Mouse (Mus musculus): ENCODE results near the gene Nelfcd. TPM values are rescaled to one million over a fixed set of nuclear protein-coding genes. Genes with fewer than 3 reads are reported as not detected.
A peak's percentile ranks its signal among the peaks of the same experiment; 100 is the strongest.

Nelfcd gene
- polyA plus RNA-seq, 1 experiment from 2014 or later: 190 TPM

- Histone ChIP-seq H3K4me2 (peak overlapping the region; percentile 84), H3K27me3 (no peaks in the 10 kb centered on the region), H3K4me3 (replicated peaks) (peak overlapping the region; percentile 94), H3K9ac (replicated peaks) (peak overlapping the region; percentile 84; the same call in 1 of the 2 replicates), H3K9me3 (no peaks in the 10 kb centered on the region), H3K27ac (no peak overlapping the region), H3K4me1 (replicated peaks) (peaks cover 10% of the 10 kb centered on the region), H3K36me3 (peaks cover 9% of the 10 kb centered on the region)
- 46% methylated on average over 18 of the region's 18 CpGs for WGBS
- no peak; the same call in 1 of the 2 replicates for ATAC-seq (ENCODE audit: insufficient number of reproducible peaks, insufficient read depth, low FRiP score, low TSS enrichment, low read depth)
Observed at GRCm38 (mm10) chr2:174415001-174415730, 438 bp upstream of the Nelfcd start.

GRCm38 (mm10) chr2:174421107-174421506, 5.5 kb downstream of the Nelfcd start:
- Histone ChIP-seq H3K4me2 (no peak overlapping the region), H3K4me3 (replicated peaks) (no peak overlapping the region), H3K27ac (no peak overlapping the region), H3K4me1 (replicated peaks) (peaks cover 10% of the 10 kb centered on the region), H3K36me3 (peaks cover 69% of the 10 kb centered on the region), H3K9me3 (no peaks in the 10 kb centered on the region), H3K9ac (replicated peaks) (no peak overlapping the region), H3K27me3 (no peaks in the 10 kb centered on the region)
- WGBS: 91% methylated on average over 6 of the region's 6 CpGs
- ATAC-seq (ENCODE audit: insufficient number of reproducible peaks, insufficient read depth, low FRiP score, low TSS enrichment, low read depth): no peak

GRCm38 (mm10) chr2:174424301-174425085, 8.9 kb downstream of the Nelfcd start:
- Histone ChIP-seq H3K4me3 (replicated peaks) (no peak overlapping the region), H3K9me3 (no peaks in the 10 kb centered on the region), H3K27ac (no peak overlapping the region), H3K4me2 (no peak overlapping the region), H3K27me3 (no peaks in the 10 kb centered on the region), H3K36me3 (peaks cover 100% of the 10 kb centered on the region), H3K9ac (replicated peaks) (no peak overlapping the region), H3K4me1 (replicated peaks) (peaks cover 5% of the 10 kb centered on the region)
- no peak for ATAC-seq (ENCODE audit: insufficient number of reproducible peaks, insufficient read depth, low FRiP score, low TSS enrichment, low read depth)
- 87% methylated on average over 11 of the region's 11 CpGs for WGBS

GRCm38 (mm10) chr2:174426856-174427255, 11.3 kb downstream of the Nelfcd start:
- H3K9me3 ChIP-seq: no peaks in the 10 kb centered on the region
- H3K4me2 ChIP-seq: no peak overlapping the region
- peaks cover 5% of the 10 kb centered on the region for H3K4me1 ChIP-seq (replicated peaks)
- H3K4me3 ChIP-seq (replicated peaks): no peak overlapping the region
- H3K27ac ChIP-seq: no peak overlapping the region
- peaks cover 93% of the 10 kb centered on the region for H3K36me3 ChIP-seq
- no peak overlapping the region for H3K9ac ChIP-seq (replicated peaks)
- ATAC-seq (ENCODE audit: insufficient number of reproducible peaks, insufficient read depth, low FRiP score, low TSS enrichment, low read depth): no peak
- H3K27me3 ChIP-seq: no peaks in the 10 kb centered on the region
- 94% methylated on average over 12 of the region's 12 CpGs for WGBS

- no peak overlapping the region for H3K27ac ChIP-seq
- H3K9me3 ChIP-seq: no peaks in the 10 kb centered on the region
- H3K4me1 ChIP-seq (replicated peaks): peaks cover 5% of the 10 kb centered on the region
- no peak for ATAC-seq (ENCODE audit: insufficient number of reproducible peaks, insufficient read depth, low FRiP score, low TSS enrichment, low read depth)
- H3K4me2 ChIP-seq: no peak overlapping the region
- 81% methylated on average over 18 of the region's 18 CpGs for WGBS
- H3K9ac ChIP-seq (replicated peaks): no peak overlapping the region
- no peak overlapping the region for H3K4me3 ChIP-seq (replicated peaks)
- no peaks in the 10 kb centered on the region for H3K27me3 ChIP-seq
- peaks cover 90% of the 10 kb centered on the region for H3K36me3 ChIP-seq
Observed at GRCm38 (mm10) chr2:174428076-174428835, 12.7 kb downstream of the Nelfcd start.

GRCm38 (mm10) chr2:174428996-174429591, 13.5 kb downstream of the Nelfcd start:
- no peaks in the 10 kb centered on the region for H3K9me3 ChIP-seq
- no peak overlapping the region for H3K4me2 ChIP-seq
- WGBS: 77% methylated on average over 10 of the region's 10 CpGs
- no peak overlapping the region for H3K27ac ChIP-seq
- H3K4me1 ChIP-seq (replicated peaks): peaks cover 5% of the 10 kb centered on the region
- no peak overlapping the region for H3K4me3 ChIP-seq (replicated peaks)
- H3K36me3 ChIP-seq: peaks cover 88% of the 10 kb centered on the region
- H3K9ac ChIP-seq (replicated peaks): no peak overlapping the region
- no peaks in the 10 kb centered on the region for H3K27me3 ChIP-seq
- no peak for ATAC-seq (ENCODE audit: insufficient number of reproducible peaks, insufficient read depth, low FRiP score, low TSS enrichment, low read depth)

GRCm38 (mm10) chr2:174434943-174435342, 19.3 kb downstream of the Nelfcd start:
- Histone ChIP-seq H3K27me3 (no peaks in the 10 kb centered on the region), H3K4me3 (replicated peaks) (no peak overlapping the region), H3K27ac (no peak overlapping the region), H3K4me2 (no peak overlapping the region), H3K9me3 (no peaks in the 10 kb centered on the region), H3K9ac (replicated peaks) (no peak overlapping the region), H3K36me3 (peaks cover 59% of the 10 kb centered on the region), H3K4me1 (replicated peaks) (peaks cover 22% of the 10 kb centered on the region)
- 96% methylated on average over 9 of the region's 9 CpGs for WGBS
- no peak for ATAC-seq (ENCODE audit: insufficient number of reproducible peaks, insufficient read depth, low FRiP score, low TSS enrichment, low read depth)

GRCm38 (mm10) chr2:174436076-174436701, 20.6 kb downstream of the Nelfcd start:
- Histone ChIP-seq H3K27ac (no peak overlapping the region), H3K9me3 (no peaks in the 10 kb centered on the region), H3K4me3 (replicated peaks) (no peak overlapping the region), H3K27me3 (no peaks in the 10 kb centered on the region), H3K9ac (replicated peaks) (no peak overlapping the region), H3K4me1 (replicated peaks) (peaks cover 22% of the 10 kb centered on the region), H3K4me2 (no peak overlapping the region), H3K36me3 (peaks cover 47% of the 10 kb centered on the region)
- ATAC-seq (ENCODE audit: insufficient number of reproducible peaks, insufficient read depth, low FRiP score, low TSS enrichment, low read depth): no peak
- WGBS: 87% methylated on average over 26 of the region's 26 CpGs

GRCm38 (mm10) chr2:174436916-174437696, 21.5 kb downstream of the Nelfcd start:
- Histone ChIP-seq H3K27me3 (no peaks in the 10 kb centered on the region), H3K4me2 (peak overlapping the region; percentile 75), H3K9me3 (no peaks in the 10 kb centered on the region), H3K4me3 (replicated peaks) (no peak overlapping the region), H3K9ac (replicated peaks) (no peak overlapping the region), H3K36me3 (peaks cover 41% of the 10 kb centered on the region), H3K27ac (no peak overlapping the region), H3K4me1 (replicated peaks) (peaks cover 22% of the 10 kb centered on the region)
- 96% methylated on average over 7 of the region's 7 CpGs for WGBS
- ATAC-seq (ENCODE audit: insufficient number of reproducible peaks, insufficient read depth, low FRiP score, low TSS enrichment, low read depth): no peak

GRCm38 (mm10) chr2:174437697-174437982, 22.0 kb downstream of the Nelfcd start:
- Histone ChIP-seq H3K27ac (no peak overlapping the region), H3K9me3 (no peaks in the 10 kb centered on the region), H3K27me3 (no peaks in the 10 kb centered on the region), H3K4me1 (replicated peaks) (peaks cover 25% of the 10 kb centered on the region), H3K9ac (replicated peaks) (no peak overlapping the region), H3K36me3 (peaks cover 37% of the 10 kb centered on the region), H3K4me2 (peak overlapping the region; percentile 75), H3K4me3 (replicated peaks) (no peak overlapping the region)
- 98% methylated on average over 4 of the region's 4 CpGs for WGBS
- ATAC-seq (ENCODE audit: insufficient number of reproducible peaks, insufficient read depth, low FRiP score, low TSS enrichment, low read depth): no peak

Data from limb, embryonic 12.5 days (tissue).